Mouse (Mus musculus): Measurements from ENCODE around the gene H2afb2.

The H2afb2 gene

GRCm38 (mm10) chrX:116680878-116681277 lies at the start of gene H2afb2:
Gene H2afb2, plus strand, starts transcription at chrX:116681178.
- POLR2A ChIA-PET = no interaction called here
- CTCF ChIA-PET = no interaction called here

Measured in embryonic stem cell, embryonic (primary cell).